Mouse (Mus musculus) forebrain, embryonic 14.5 days (tissue): ENCODE data around the gene Olfr1410. TPM values are rescaled to one million over a fixed set of nuclear protein-coding genes. Genes with fewer than 3 reads are reported as not detected.

Experiments
- ATAC-seq: fragments of 200-750 bp; cut with Nextera tagmentation; 2 replicates; pipeline ENCODE4 v1.8.0; 2017; ENCODE audit warnings: mild to moderate bottlenecking, moderate library complexity
- DNase-seq: peaks from one replicate; pipeline ENCODE4 v3.0.0-alpha.2; 2015; ENCODE audit warnings: low spot score
- H3K27ac ChIP-seq: fragments of 300-500 bp; sonication (generic); 2 replicates; pipeline ENCODE4 v1.5.1; 2014; ENCODE audit warnings: low read depth, mild to moderate bottlenecking, control low read depth, low read length, moderate library complexity
- H3K27me3 ChIP-seq: fragments of 300-500 bp; sonication (generic); replicated peaks from 2 replicates; pipeline ENCODE4 v1.6.1; 2014; ENCODE audit warnings: low read length, control low read depth, mixed read lengths; ENCODE audit not compliant: control insufficient read depth, insufficient read depth
- H3K36me3 ChIP-seq: fragments of 300-500 bp; sonication (generic); 2 replicates; pipeline ENCODE4 v1.6.1; 2014; ENCODE audit warnings: low read length, control low read depth; ENCODE audit not compliant: control insufficient read depth, insufficient read depth
- H3K4me1 ChIP-seq: fragments of 300-500 bp; sonication (generic); 2 replicates; pipeline ENCODE4 v1.6.1; 2014; ENCODE audit warnings: antibody characterized with exemption, low read length, control low read depth; ENCODE audit not compliant: control insufficient read depth, insufficient read depth
- H3K4me2 ChIP-seq: fragments of 300-500 bp; sonication (generic); 2 replicates; pipeline ENCODE4 v1.6.1; 2014; ENCODE audit warnings: mild to moderate bottlenecking, control low read depth, low read length
- H3K4me3 ChIP-seq: fragments of 300-500 bp; sonication (generic); 2 replicates; pipeline ENCODE4 v1.5.1; 2014; ENCODE audit warnings: low read depth, low read length, control low read depth
- H3K9ac ChIP-seq: fragments of 300-500 bp; sonication (generic); 2 replicates; pipeline ENCODE4 v1.6.1; 2014; ENCODE audit warnings: mild to moderate bottlenecking, low read length, control low read depth, moderate library complexity
- H3K9me3 ChIP-seq: fragments of 300-500 bp; sonication (generic); replicated peaks from 2 replicates; pipeline ENCODE4 v1.6.1; 2016; ENCODE audit warnings: low read length, control low read depth, mixed read lengths; ENCODE audit not compliant: control insufficient read depth
- WGBS: fragments of 180-500 bp; shearing (Covaris S2); extraction: QIAGEN DNeasy Blood & Tissue Kit; methylation state at CpG from one replicate; pipeline ENCODE4 v1.1.7; 2014; 5-methylcytosine and 5-hydroxymethylcytosine counted together
- polyA plus RNA-seq: library from polyadenylated mRNA; unstranded; fragments of >200 nt; fragmentation: Nextera tagmentation; extraction: Ambion mirVana; gene quantifications from 2 replicates; pipeline ENCODE4 v1.2.1, GENCODE M21; 2014

The Olfr1410 gene
- polyA plus RNA-seq, 1 experiment from 2014 or later, result not detected

DNA sequence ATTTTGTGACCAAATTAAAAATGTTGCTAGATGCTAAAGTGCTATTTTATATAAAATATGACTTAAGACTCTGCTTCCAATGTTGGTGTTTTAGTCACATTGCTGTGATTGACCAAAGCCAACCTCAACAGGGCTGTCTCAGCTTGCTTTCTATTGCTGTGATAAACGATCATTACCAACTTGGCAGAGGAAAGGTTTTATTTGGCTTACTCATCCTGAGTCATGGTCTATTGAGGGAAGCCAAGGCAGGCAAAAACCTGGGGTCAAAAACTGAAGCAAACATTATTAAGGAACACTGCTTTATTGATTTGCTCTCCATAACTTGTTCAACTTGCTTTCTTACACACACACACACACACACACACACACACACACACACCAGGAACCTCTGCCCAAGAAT lies 10.5 kb downstream of the Olfr1410 start:
- Histone ChIP-seq H3K4me2 (no peak overlapping the region), H3K9ac (no peak overlapping the region), H3K27ac (no peak overlapping the region), H3K9me3 (no peaks in the 10 kb centered on the region), H3K4me1 (no peaks in the 10 kb centered on the region), H3K4me3 (no peak overlapping the region), H3K36me3 (no peaks in the 10 kb centered on the region), H3K27me3 (no peaks in the 10 kb centered on the region)
- DNase-seq, result no peak
- 83% methylated on average over 1 of the region's 1 CpGs for WGBS
- no peak for ATAC-seq

DNA sequence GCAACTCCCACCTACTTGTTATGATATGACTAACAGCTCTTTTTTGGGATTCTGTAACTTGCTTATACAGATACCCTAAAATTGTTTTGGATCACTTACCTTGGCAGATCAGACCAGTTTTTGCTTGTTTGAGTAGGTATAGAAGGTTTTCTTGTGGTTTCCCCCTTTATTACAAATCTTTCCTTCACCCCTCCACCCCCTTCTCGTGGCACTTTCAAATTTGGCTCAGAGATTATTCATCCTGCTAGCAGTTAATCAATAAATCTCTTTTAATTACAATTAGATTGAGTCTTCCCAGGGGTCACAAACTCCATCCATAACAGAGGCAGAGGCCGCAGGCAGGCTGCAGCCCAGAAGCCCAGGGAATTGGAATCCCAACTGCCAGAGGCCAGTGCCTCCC lies 11.9 kb downstream of the Olfr1410 start, which contains the start of gene Olfr12:
Olfr12 (plus strand) TSS at position 301 of the 400 bp plus-strand sequence.
- Histone ChIP-seq H3K9ac (no peak within 1 kb of the TSS), H3K4me1 (no peaks in the 10 kb centered on the region), H3K36me3 (no peaks in the 10 kb centered on the region), H3K27me3 (no peaks in the 10 kb centered on the region), H3K4me2 (no peak within 1 kb of the TSS), H3K9me3 (no peaks in the 10 kb centered on the region), H3K4me3 (no peak within 1 kb of the TSS), H3K27ac (no peak within 1 kb of the TSS)
- DNase-seq, result no peak
- 76% methylated on average over 2 of the region's 2 CpGs for WGBS
- ATAC-seq, result no peak

DNA sequence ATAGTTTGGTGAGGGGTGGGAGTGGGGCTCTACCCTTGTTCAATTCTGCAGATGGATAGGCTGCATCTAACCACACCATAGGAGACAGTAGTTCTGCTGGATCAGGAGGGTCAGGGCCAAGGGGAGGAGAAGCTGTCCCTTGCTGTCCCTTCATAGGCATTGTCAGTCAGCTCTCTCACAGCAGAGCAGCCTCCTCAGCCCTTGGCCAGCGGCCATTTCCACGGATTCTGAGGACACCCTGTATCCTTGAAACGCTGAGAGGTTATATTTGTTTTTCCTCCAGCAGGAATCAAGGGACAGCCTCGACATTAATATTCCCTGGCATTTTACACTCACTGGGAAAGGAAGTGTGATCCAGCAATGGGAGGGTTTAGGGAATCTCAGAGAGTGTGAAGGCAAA lies 12.8 kb downstream of the Olfr1410 start:
- ATAC-seq (no peak), DNase-seq (no peak)
- Histone ChIP-seq H3K4me3 (no peak overlapping the region), H3K4me2 (no peak overlapping the region), H3K27ac (no peak overlapping the region), H3K36me3 (no peaks in the 10 kb centered on the region), H3K27me3 (no peaks in the 10 kb centered on the region), H3K9ac (no peak overlapping the region), H3K4me1 (no peaks in the 10 kb centered on the region), H3K9me3 (no peaks in the 10 kb centered on the region)
- 72% methylated on average over 4 of the region's 4 CpGs for WGBS

DNA sequence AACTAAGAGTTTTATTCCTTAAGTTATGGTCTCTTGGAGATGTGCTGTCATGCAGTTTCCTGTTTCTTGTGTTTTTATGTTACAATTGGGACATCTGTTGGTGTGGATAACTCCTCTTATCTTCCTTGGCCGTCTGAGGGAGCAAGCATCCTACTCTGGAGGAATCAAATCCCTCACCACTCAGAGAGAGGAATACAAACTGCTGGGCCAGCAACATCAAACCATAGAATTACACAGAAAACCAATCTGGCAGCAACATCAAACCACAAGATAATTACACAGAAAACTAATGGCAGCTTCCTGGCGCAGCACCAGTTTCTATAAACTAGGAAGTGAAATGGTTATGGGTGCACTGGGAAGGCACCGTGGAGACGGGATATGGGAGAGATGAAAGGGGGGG lies 22.6 kb downstream of the Olfr1410 start:
- H3K27me3 ChIP-seq, result no peaks in the 10 kb centered on the region
- DNase-seq (peak; percentile 16), ATAC-seq (no peak)
- H3K4me1 ChIP-seq, result no peaks in the 10 kb centered on the region
- no peak overlapping the region for H3K9ac ChIP-seq
- H3K4me3 ChIP-seq, result no peak overlapping the region
- H3K4me2 ChIP-seq, result no peak overlapping the region
- WGBS, result 76% methylated on average over 4 of the region's 4 CpGs
- H3K9me3 ChIP-seq, result no peaks in the 10 kb centered on the region
- no peaks in the 10 kb centered on the region for H3K36me3 ChIP-seq
- H3K27ac ChIP-seq, result no peak overlapping the region

DNA sequence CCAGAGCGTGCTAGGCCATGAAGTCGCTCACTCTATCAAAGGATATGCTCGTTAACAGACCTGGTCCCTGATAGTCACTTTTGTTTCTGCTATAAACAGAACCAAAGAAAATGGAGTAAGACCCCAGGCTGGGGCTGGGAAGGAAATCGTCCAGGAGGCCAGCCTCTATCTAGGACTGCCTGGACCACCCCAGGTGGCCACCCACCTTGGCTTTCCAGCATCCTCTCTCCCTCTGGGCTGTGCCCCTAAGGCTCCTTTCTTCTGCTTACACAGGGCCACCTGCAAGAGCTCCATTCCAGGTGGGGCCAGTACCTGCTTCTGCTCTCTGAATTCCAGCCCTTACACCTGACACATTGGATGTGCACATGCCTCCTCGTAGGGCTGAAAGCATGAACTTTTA lies 26.6 kb downstream of the Olfr1410 start:
- WGBS, result 60% methylated on average over 5 of the region's 5 CpGs
- no peaks in the 10 kb centered on the region for H3K4me1 ChIP-seq
- no peak overlapping the region for H3K9ac ChIP-seq
- H3K27me3 ChIP-seq, result no peaks in the 10 kb centered on the region
- no peak overlapping the region for H3K4me2 ChIP-seq
- no peaks in the 10 kb centered on the region for H3K9me3 ChIP-seq
- ATAC-seq, result no peak
- H3K36me3 ChIP-seq, result peaks cover 20% of the 10 kb centered on the region
- H3K4me3 ChIP-seq, result no peak overlapping the region
- no peak overlapping the region for H3K27ac ChIP-seq
- no peak for DNase-seq

DNA sequence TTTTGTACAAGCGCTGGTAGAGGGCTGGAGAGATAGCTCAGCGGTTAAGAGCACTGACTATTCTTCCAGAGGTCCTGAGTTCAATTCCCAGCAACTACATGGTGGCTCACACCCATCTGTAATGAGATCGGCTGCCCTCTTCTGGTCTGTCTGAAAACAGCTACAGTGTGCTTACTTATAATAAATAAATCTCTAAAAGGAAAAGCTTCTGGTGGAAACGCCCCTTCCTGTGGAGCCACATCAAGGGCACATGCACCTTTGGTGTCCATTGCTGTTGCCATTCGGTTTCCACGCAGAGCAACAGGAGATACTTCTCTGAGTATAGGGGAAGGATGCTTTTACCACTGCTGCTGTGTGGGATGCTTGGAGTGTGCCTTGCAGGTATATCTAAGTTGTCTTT lies 27.4 kb downstream of the Olfr1410 start:
- Histone ChIP-seq H3K9ac (no peak overlapping the region), H3K9me3 (no peaks in the 10 kb centered on the region), H3K27ac (no peak overlapping the region), H3K27me3 (no peaks in the 10 kb centered on the region), H3K4me3 (no peak overlapping the region), H3K4me2 (no peak overlapping the region), H3K4me1 (no peaks in the 10 kb centered on the region), H3K36me3 (peaks cover 28% of the 10 kb centered on the region)
- DNase-seq (no peak), ATAC-seq (no peak)
- 69% methylated on average over 6 of the region's 6 CpGs for WGBS

DNA sequence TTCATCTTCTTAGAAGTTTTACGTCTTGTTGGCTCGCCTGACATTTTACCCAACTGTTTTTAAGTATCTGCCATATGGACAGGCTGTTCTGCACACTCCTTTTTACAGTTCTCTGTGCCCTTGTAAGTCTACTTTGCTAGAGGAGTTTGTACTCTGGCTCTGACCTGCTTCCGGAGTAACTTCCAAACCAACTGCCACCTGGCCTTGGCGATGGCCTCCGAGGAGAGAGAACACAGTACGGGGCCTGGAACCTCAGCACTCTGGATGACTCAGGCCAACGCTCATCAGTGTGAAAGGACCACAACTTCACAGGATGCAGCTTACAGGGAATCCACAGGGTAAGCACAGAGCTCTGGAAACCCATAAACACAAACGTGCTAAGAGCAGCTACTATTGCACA lies 28.1 kb downstream of the Olfr1410 start:
- no peak for ATAC-seq
- no peaks in the 10 kb centered on the region for H3K4me1 ChIP-seq
- no peak for DNase-seq
- H3K27ac ChIP-seq, result no peak overlapping the region
- H3K9me3 ChIP-seq, result no peaks in the 10 kb centered on the region
- H3K27me3 ChIP-seq, result no peaks in the 10 kb centered on the region
- H3K4me3 ChIP-seq, result no peak overlapping the region
- no peak overlapping the region for H3K9ac ChIP-seq
- WGBS, result 86% methylated on average over 8 of the region's 8 CpGs
- H3K4me2 ChIP-seq, result no peak overlapping the region
- H3K36me3 ChIP-seq, result peaks cover 34% of the 10 kb centered on the region

DNA sequence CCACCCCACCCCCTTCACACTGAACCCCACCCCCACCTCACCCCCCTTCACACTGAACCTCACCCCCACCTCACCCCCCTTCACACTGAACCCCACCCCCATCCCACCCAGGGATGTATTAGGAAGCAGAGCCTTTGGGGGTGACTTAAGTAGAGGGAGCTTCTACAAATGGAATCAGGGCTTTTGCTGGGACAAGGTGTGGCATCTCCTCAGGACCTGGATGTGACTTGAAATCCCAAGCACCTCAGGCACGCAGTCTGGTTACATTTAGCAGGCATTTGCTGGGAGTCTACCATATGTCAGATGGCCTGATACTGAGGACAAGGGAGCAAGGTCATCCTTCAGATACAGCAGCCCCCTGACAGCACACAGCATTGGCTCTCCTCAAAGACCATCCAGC lies 29.0 kb downstream of the Olfr1410 start:
- H3K4me2 ChIP-seq, result no peak overlapping the region
- no peaks in the 10 kb centered on the region for H3K27me3 ChIP-seq
- H3K4me3 ChIP-seq, result no peak overlapping the region
- H3K27ac ChIP-seq, result no peak overlapping the region
- H3K9me3 ChIP-seq, result no peaks in the 10 kb centered on the region
- no peaks in the 10 kb centered on the region for H3K4me1 ChIP-seq
- ATAC-seq, result no peak
- H3K36me3 ChIP-seq, result peaks cover 43% of the 10 kb centered on the region
- no peak for DNase-seq
- WGBS, result 69% methylated on average over 1 of the region's 1 CpGs
- H3K9ac ChIP-seq, result no peak overlapping the region

DNA sequence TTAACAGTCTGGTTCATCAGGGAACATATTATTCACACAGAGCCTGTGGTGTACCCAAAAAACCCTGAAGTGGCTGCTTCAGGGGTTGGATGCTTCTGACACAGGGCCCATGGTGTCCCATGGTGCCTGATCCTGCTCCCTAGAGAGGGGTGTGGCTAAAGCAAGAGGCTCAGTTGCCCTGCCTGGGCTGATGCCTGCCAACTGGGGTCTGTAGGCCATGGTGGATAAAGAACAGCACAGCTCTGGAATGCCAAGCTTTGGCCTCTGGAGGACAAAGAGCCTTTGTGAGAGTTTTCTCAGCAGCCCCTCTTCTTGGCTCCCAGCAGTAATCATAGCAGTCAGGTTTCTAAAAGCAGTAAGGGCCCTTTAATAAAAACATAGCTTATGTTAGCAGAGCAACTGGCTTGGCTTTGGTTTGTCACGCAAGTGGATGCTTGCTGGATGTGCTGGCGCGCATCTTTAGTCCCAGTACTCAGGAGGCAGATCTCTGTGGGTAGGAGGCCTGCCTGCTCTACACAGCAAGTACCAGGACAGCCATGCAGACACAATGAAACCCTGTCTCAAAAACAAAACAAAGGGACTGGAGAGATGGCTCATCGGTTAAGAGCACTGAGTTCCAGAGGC lies 29.5 kb downstream of the Olfr1410 start:
- H3K4me1 ChIP-seq, result no peaks in the 10 kb centered on the region
- H3K27ac ChIP-seq, result no peak overlapping the region
- no peaks in the 10 kb centered on the region for H3K9me3 ChIP-seq
- no peaks in the 10 kb centered on the region for H3K27me3 ChIP-seq
- 53% methylated on average over 4 of the region's 4 CpGs for WGBS
- no peak overlapping the region for H3K4me2 ChIP-seq
- DNase-seq, result peak; percentile 30
- H3K9ac ChIP-seq, result no peak overlapping the region
- no peak overlapping the region for H3K4me3 ChIP-seq
- peaks cover 43% of the 10 kb centered on the region for H3K36me3 ChIP-seq
- ATAC-seq, result 0 out of 2 replicates have a peak, but pooled peaks have one; percentile 18
